Mouse (Mus musculus): ENCODE results near the gene Mrpl38. TPM values are rescaled to one million over a fixed set of nuclear protein-coding genes. Genes with fewer than 3 reads are reported as not detected.

The Mrpl38 gene
- polyA plus RNA-seq (2015; fragmentation: Nextera tagmentation; extraction: Ambion mirVana) = 86.2 and 89.0 TPM in 2 replicates

GRCm38 (mm10) chr11:116138468-116139138, at the start of gene Mrpl38:
TSS of gene Mrpl38 (minus strand) at chr11:116138868.
- H3K4me1 ChIP-seq (replicated peaks) = peaks cover 15% of the 10 kb centered on the region
- peak within 1 kb of the TSS; percentile 81 for H3K27ac ChIP-seq (replicated peaks)
- ATAC-seq (ENCODE audit: low FRiP score, low read depth) = peak; percentile 94
- WGBS = 1% methylated on average over 56 of the region's 60 CpGs
- H3K36me3 ChIP-seq = peaks cover 33% of the 10 kb centered on the region
- H3K9me3 ChIP-seq = no peaks in the 10 kb centered on the region
- H3K27me3 ChIP-seq = no peaks in the 10 kb centered on the region
- peak within 1 kb of the TSS; percentile 71 for H3K9ac ChIP-seq
- peak within 1 kb of the TSS; percentile 72 for H3K4me2 ChIP-seq
- peak within 1 kb of the TSS; percentile 77 for H3K4me3 ChIP-seq

DNA sequence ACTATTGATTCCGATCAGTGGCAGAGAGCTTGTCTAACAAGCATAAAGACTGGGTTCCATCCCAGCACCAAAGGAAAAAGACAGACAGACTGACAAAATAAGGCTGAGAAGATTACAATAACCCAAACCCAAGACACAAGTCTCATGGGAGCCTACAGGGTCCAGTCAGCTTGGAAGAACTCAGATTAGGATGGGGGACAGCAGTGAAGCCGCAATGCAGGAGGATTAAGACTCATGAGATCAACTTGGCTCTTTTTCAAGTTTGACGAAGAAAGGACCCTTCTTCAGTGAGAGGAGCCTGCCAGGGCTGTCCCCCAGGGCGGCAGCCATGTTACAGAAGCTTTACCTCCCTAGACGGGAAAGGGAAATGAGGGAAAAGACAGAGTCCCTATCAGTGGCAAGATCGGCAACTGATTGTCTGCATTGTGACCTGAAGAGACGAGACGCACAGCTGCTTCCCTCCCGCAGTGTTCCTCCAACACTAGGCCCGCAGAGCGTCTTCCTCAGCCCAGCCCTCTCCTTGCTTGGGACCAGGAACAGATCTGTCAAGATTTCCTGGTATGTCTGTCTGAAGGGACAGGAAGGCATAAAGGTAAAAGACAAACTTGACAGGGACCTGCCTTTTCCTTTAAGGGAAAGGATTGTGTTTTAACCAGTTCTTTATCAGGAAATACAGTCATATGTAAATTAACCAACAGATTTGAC, 48.7 kb upstream of the Mrpl38 start:
- no peaks in the 10 kb centered on the region for H3K27me3 ChIP-seq
- H3K9ac ChIP-seq = no peak overlapping the region
- no peak for ATAC-seq (ENCODE audit: low FRiP score, low read depth)
- H3K27ac ChIP-seq (replicated peaks) = peak overlapping the region; percentile 62
- no peaks in the 10 kb centered on the region for H3K9me3 ChIP-seq
- 0 out of 2 replicates have a peak overlapping the region, but pooled peaks have one; percentile 9 for H3K4me2 ChIP-seq
- peaks cover 10% of the 10 kb centered on the region for H3K4me1 ChIP-seq (replicated peaks)
- no peak overlapping the region for H3K4me3 ChIP-seq
- 32% methylated on average over 11 of the region's 11 CpGs for WGBS
- peaks cover 46% of the 10 kb centered on the region for H3K36me3 ChIP-seq

DNA sequence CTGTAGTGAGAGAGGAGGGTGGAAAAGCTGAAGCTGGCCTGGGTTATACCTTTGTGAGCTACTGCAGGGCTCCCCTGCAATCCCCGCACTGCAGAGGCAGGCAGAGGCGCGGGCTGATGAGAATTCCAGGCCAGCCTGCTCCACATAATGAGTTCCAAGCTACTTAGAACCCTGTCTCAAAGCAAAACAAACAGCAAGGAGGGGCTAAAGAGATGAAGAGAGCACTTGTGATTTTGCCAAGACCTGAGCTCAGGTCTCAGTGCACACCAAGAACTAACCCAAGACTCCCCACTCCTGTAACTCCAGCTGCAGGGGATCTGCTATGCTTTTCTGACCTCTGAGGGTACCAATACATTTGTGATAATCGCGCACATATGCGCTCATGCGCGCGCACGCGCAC, 47.7 kb upstream of the Mrpl38 start:
- Histone ChIP-seq H3K27me3 (no peaks in the 10 kb centered on the region), H3K9ac (no peak overlapping the region), H3K4me3 (no peak overlapping the region), H3K36me3 (peaks cover 46% of the 10 kb centered on the region), H3K27ac (replicated peaks) (peak overlapping the region; percentile 40), H3K9me3 (no peaks in the 10 kb centered on the region), H3K4me1 (replicated peaks) (peaks cover 10% of the 10 kb centered on the region), H3K4me2 (no peak overlapping the region)
- WGBS = 93% methylated on average over 11 of the region's 11 CpGs
- ATAC-seq (ENCODE audit: low FRiP score, low read depth) = no peak

DNA sequence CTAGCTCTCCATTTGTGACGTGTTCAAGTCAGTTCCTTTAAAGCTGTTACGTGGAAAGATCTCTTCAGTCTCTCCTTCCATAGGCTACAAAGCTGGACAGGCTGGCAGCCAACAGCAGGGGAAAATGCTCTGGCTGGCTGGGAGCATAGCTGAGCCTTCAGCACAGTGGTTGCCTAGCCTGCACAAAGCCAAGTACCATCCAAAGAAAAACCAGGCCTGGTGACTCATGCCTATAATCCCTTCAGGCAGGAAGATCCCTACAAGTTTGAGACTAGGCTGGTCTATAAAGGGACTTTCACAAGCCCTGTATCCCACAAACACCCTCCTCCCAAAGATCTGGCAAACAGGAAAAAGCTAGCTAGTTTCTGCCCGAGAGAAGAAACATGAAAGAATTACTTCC, 47.2 kb upstream of the Mrpl38 start:
- Histone ChIP-seq H3K4me1 (replicated peaks) (peaks cover 10% of the 10 kb centered on the region), H3K27me3 (no peaks in the 10 kb centered on the region), H3K36me3 (peaks cover 45% of the 10 kb centered on the region), H3K27ac (replicated peaks) (peak overlapping the region; percentile 40), H3K9me3 (no peaks in the 10 kb centered on the region), H3K4me3 (no peak overlapping the region), H3K9ac (no peak overlapping the region), H3K4me2 (no peak overlapping the region)
- ATAC-seq (ENCODE audit: low FRiP score, low read depth) = no peak
- WGBS = 80% methylated on average over 3 of the region's 3 CpGs

DNA sequence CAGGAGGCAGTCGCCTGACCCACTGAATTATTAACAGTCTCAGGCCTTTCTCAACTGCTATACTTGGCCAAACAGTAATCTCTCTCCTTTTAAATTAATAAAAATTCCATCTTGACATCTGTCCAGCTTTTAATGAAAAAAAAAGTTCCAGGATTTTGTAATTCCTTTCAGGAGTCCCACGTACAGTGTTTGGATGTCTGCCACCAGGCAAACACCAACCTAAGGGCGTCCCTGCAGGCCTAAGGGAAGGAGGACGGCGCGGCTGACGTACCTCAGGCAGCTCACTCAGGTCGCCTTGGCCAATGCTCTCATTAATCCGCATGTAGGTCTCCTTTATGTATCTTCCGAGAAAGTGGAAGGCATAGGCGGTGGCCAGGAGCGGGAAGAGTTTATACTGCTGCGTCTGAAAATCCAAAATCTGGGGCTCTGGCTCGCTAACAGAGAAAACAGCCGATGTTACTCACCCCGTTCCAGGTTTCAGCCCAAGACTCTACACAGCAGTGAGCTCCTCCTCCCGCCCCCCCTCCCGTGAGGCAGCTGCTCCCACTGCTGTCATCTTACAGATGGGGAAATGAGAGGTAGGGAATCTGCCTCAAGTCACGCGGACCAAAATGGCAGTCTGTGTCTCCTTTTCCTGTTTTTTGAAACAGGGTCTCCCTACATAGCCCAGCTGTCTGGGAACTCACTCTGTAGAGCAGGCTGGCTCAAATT, 39.9 kb upstream of the Mrpl38 start:
- Histone ChIP-seq H3K36me3 (peaks cover 70% of the 10 kb centered on the region), H3K4me2 (no peak overlapping the region), H3K9me3 (no peaks in the 10 kb centered on the region), H3K4me1 (replicated peaks) (no peaks in the 10 kb centered on the region), H3K27me3 (no peaks in the 10 kb centered on the region), H3K4me3 (no peak overlapping the region), H3K9ac (no peak overlapping the region), H3K27ac (replicated peaks) (no peak overlapping the region)
- ATAC-seq (ENCODE audit: low FRiP score, low read depth) = no peak
- 90% methylated on average over 20 of the region's 20 CpGs for WGBS

- H3K27ac ChIP-seq (replicated peaks) = no peak overlapping the region
- no peaks in the 10 kb centered on the region for H3K4me1 ChIP-seq (replicated peaks)
- 85% methylated on average over 7 of the region's 7 CpGs for WGBS
- H3K4me2 ChIP-seq = no peak overlapping the region
- H3K36me3 ChIP-seq = peaks cover 88% of the 10 kb centered on the region
- H3K27me3 ChIP-seq = no peaks in the 10 kb centered on the region
- H3K4me3 ChIP-seq = no peak overlapping the region
- H3K9me3 ChIP-seq = no peaks in the 10 kb centered on the region
- ATAC-seq (ENCODE audit: low FRiP score, low read depth) = no peak
- no peak overlapping the region for H3K9ac ChIP-seq
Observed at GRCm38 (mm10) chr11:116176010-116176409, 37.3 kb upstream of the Mrpl38 start.

- H3K4me1 ChIP-seq (replicated peaks) = no peaks in the 10 kb centered on the region
- H3K27me3 ChIP-seq = no peaks in the 10 kb centered on the region
- 91% methylated on average over 22 of the region's 22 CpGs for WGBS
- no peak for ATAC-seq (ENCODE audit: low FRiP score, low read depth)
- no peaks in the 10 kb centered on the region for H3K9me3 ChIP-seq
- peaks cover 79% of the 10 kb centered on the region for H3K36me3 ChIP-seq
- no peak overlapping the region for H3K9ac ChIP-seq
- H3K4me2 ChIP-seq = no peak overlapping the region
- H3K27ac ChIP-seq (replicated peaks) = no peak overlapping the region
- H3K4me3 ChIP-seq = no peak overlapping the region
Observed at GRCm38 (mm10) chr11:116174775-116175448, 36.2 kb upstream of the Mrpl38 start.

DNA sequence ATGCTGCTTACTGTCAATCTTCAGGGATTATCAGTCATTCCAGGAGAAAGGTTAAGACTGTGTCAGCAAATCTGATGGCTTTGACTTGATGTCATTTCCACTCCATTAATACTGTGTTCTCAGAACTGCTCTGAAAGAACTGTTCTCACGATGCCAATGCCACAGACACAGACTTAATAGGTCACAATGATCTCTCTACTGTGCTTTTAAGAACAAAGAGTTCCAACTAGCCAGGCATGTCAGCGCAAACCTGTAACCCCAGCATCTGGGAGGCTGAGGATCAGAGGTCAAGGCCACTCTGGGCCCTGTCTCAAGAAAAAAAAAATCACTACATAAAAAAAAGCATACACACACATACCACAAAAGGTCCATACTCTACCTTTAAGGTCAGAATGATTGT, 33.3 kb upstream of the Mrpl38 start:
- WGBS = 76% methylated on average over 2 of the region's 2 CpGs
- Histone ChIP-seq H3K4me1 (replicated peaks) (peaks cover 8% of the 10 kb centered on the region), H3K4me2 (no peak overlapping the region), H3K9ac (no peak overlapping the region), H3K27me3 (no peaks in the 10 kb centered on the region), H3K9me3 (no peaks in the 10 kb centered on the region), H3K27ac (replicated peaks) (no peak overlapping the region), H3K36me3 (peaks cover 54% of the 10 kb centered on the region), H3K4me3 (no peak overlapping the region)
- ATAC-seq (ENCODE audit: low FRiP score, low read depth) = no peak

DNA sequence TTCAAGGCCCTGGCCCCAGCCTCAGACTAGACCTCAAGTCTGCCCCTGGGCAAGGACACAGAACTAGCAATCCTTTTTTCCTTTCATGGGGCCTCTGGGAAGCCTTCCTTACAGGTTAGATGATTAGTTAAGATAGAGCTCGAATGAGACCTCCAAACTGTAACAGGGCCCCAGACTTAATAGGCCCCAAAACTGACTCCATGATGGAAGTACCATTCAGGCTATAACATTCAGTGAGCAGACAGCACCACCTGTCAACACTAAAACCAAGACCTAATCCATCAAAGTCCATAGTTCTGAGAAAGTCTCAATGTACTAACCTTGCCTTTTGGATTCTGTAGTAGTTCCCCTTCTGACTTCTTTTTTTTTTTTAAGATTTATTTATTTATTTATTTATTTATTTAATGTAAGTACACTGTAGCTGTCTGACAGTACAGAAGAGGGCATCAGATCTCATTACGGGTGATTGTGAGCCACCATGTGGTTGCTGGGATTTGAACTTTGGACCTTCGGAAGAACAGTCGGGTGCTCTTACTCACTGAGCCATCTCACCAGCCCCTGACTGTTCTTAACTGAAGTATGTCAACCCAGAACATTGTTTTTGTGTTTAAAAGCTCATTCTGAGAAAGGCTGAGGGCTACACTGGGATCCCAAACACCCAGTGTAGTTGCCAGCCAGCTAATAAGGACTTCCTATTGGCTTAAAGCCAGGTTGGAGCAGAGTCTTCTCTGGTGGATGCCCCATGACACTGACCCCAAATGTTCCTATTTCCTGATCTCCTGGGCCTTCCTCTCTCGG, 31.5 kb upstream of the Mrpl38 start:
- Histone ChIP-seq H3K27ac (replicated peaks) (no peak overlapping the region), H3K4me1 (replicated peaks) (peaks cover 23% of the 10 kb centered on the region), H3K9me3 (no peaks in the 10 kb centered on the region), H3K4me2 (no peak overlapping the region), H3K4me3 (no peak overlapping the region), H3K27me3 (no peaks in the 10 kb centered on the region), H3K36me3 (peaks cover 39% of the 10 kb centered on the region), H3K9ac (no peak overlapping the region)
- no peak for ATAC-seq (ENCODE audit: low FRiP score, low read depth)
- WGBS = 89% methylated on average over 5 of the region's 5 CpGs

- WGBS = 84% methylated on average over 3 of the region's 3 CpGs
- no peak for ATAC-seq (ENCODE audit: low FRiP score, low read depth)
Observed at GRCm38 (mm10) chr11:116169214-116169613, 30.5 kb upstream of the Mrpl38 start.

GRCm38 (mm10) chr11:116167884-116168439, 29.3 kb upstream of the Mrpl38 start, which contains the start of gene Fbf1:
TSS of gene Fbf1 (minus strand) at chr11:116168166.
- ATAC-seq (ENCODE audit: low FRiP score, low read depth) = peak; percentile 98
- Histone ChIP-seq H3K9ac (peak within 1 kb of the TSS; percentile 74), H3K4me2 (peak within 1 kb of the TSS; percentile 83), H3K27ac (replicated peaks) (peak within 1 kb of the TSS; percentile 91), H3K4me1 (replicated peaks) (peaks cover 29% of the 10 kb centered on the region), H3K36me3 (peaks cover 27% of the 10 kb centered on the region), H3K4me3 (peak within 1 kb of the TSS; percentile 81), H3K9me3 (no peaks in the 10 kb centered on the region), H3K27me3 (no peaks in the 10 kb centered on the region)
- WGBS = under 1% methylated on average over 40 of the region's 40 CpGs

More at GRCm38 (mm10) chr11:116169214-116169613, 30.5 kb upstream of the Mrpl38 start:
- Histone ChIP-seq H3K27me3 (no peaks in the 10 kb centered on the region), H3K36me3 (peaks cover 35% of the 10 kb centered on the region), H3K4me1 (replicated peaks) (peaks cover 23% of the 10 kb centered on the region), H3K4me3 (no peak overlapping the region), H3K9ac (no peak overlapping the region), H3K4me2 (no peak overlapping the region), H3K27ac (replicated peaks) (no peak overlapping the region), H3K9me3 (no peaks in the 10 kb centered on the region)

All from hindbrain, embryonic 15.5 days (tissue).